Mouse (Mus musculus) cerebellum, adult 9-11 months (tissue): ENCODE results near the gene F930015N05Rik.

Experiments used
- DNase-seq: peaks from one replicate; pipeline ENCODE4 v3.0.0; 2022

F930015N05Rik gene

DNA sequence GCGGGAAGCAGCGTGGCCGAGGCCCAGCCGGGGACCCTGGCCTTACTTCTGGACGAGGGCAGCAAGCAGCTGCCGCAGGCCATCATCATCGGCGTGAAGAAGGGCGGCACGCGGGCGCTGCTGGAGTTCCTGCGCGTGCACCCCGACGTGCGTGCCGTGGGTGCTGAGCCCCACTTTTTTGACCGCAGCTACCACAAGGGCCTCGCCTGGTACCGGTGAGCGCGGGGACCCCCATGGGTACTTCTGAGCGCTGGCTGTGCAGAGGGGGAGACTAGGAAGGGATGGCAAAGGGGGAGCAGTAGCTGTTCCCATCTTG, at the start of gene F930015N05Rik:
Gene F930015N05Rik, minus strand, starts transcription at position 242 of the 316 bp plus-strand sequence.
- no peak for DNase-seq

DNA sequence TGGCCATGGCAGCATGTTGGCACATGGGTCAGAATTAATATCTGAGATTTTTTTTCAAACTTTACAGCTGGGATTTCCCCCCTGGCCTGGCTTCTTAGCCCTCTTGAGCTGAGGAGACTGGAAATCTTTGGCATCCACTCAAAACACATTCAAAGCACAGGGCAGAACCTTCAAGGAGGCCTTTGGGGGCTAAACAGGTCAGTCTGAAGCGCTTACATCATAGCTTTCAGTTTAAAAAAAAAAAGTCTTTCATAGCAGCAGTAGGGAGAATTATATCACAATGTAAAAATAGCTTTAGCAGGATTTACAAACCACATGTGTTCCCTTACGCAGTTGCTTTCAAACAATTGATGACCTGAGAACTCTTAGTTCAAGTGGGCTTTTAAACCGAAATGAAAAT, 45.0 kb upstream of the F930015N05Rik start:
- no peak for DNase-seq

DNA sequence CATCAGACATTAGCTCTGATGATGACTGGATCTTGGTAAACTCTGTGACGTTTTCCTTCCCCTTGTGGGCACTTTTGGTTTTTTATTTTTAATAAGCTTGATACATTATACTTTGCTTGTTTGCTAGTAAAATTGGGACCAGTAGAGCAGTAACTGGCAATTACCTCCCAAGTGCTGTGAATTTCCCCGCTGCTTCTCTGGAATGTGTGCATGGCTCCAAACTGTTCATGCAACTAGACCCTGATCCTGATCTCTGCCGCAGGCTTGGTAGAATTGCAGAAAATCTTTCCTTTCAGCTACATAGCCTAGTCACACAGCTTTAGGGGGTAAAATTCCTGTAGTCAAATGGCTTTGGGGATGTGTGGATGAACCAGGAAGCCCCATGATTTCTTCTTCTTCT, 37.2 kb upstream of the F930015N05Rik start:
- no peak for DNase-seq

DNA sequence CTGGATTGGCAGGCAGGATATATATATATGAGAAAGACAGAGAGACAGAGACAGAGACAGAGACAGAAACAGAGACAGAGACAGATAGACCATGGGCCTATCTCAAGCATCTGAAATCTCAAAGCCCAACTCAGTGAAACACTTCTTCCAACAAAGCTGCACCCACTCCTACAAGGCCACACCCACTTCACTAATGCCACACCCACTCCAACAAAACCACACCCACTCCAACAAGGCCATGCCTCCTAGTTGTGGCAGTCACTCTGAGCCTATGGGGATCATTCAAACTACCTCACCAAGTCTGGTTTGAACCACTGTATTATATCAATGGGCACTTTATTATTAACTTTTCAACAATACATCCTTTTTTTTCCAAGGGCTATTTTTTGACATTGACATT, 34.2 kb upstream of the F930015N05Rik start:
- no peak for DNase-seq

DNA sequence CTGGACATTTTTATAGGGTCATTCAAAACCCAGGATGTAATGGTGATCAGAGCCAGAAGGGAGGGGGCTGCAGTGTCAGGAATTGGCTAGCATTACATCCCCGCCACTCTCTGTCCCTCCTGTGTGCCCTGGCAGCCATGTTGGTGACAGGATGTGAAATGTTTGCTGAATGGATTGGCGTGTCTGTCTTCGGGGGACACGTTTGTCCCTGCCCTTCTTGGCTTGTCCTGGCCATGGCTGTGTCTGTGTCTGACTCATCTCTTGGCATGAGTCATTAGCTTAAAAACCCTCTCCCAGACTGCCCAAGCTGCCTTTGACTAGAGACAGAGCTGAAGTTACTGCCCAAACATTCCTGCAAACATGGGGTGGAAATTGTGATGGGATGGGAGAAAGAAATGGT, 32.3 kb upstream of the F930015N05Rik start:
- no peak for DNase-seq

DNA sequence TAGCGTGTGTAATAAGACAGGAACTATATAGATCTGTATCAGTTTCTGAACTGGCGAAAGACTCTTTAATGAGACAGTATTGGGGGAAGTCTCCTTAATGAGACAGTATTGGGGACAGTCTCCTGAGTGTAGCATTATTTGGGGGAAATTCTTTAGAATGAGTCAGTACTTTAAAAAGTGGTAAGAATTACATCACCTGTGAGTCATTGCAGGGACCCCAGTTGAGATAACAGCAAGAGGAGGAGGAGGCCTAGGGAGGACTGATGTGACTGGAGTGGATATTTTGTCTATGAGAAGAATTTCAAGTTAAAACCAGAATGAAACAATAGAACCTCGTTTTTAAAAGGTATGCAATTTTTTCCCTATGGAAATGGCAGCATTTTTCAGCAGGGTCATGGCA, 25.3 kb upstream of the F930015N05Rik start:
- no peak for DNase-seq

DNA sequence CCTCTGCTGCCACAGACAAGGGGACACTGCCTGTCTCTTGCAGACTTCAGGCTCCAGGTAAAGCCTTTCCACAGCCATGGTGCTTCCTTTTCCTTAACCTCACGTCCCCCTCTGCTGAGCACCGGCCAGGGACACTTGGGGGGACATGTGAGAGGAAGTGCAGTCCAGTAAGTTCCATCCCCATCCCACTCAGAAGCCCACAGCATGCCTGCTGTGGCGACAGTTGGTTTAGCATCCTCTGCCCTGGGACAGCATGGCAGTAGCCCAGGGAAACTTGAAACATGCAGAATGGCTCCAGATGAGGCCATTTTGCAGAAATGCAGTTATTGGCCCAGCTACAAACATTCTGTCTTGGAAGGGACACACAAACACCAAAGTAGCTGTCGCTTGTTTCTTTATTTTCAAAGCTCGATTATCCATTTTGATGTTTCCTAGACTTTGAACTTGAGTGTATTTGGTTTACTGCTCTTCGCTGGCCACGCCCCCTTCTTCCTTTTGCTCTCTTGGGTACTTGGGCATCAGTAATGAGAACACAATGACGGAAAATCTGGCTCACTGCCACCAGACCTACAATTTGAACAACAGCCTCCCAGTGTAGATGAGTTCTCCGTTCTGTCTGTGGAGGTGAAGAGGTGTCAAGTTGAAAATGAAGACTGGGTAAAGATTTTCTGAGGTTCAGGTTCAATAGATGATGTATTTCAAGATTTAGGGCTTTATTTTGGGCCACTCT, 12.3 kb upstream of the F930015N05Rik start:
- DNase-seq: no peak

DNA sequence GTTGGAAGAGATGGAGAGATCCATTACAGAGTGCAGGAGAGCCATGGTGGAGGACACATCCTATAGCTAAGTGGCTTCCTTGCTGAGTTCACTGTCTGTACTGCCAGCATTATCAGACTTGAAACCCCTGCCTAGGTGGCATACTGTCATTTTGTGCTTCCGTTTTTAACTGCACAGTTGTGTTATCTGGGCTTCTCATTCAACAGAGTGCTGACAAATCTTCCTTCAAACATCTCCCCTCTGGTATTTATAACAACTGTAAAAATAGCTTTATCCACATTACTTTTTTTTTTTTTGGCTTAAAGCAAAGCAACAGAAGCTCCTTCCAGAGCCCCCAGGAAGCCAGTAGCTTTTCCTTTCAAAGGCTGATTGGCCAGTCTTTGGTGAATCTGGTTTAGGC, 8.8 kb upstream of the F930015N05Rik start:
- no peak for DNase-seq

DNA sequence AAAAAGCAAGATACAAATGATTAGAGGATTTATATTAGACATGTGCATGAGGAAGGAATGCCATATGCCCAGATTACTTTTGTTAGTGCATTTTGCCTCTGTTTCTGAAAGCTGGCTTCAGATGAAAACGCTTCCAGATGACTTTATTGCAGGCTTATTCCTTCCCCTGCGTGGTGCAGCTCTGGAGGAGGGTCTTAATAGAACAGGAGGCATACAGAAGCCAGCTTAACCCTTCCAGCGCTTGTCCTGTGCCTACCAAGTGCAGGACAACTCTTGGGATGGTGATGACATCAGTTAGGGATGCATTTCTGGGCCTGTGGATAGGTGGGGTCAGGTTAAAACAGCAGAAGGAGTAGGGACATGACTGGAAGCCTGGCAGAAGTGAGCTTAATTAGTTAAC, 6.2 kb upstream of the F930015N05Rik start:
- DNase-seq: no peak

DNA sequence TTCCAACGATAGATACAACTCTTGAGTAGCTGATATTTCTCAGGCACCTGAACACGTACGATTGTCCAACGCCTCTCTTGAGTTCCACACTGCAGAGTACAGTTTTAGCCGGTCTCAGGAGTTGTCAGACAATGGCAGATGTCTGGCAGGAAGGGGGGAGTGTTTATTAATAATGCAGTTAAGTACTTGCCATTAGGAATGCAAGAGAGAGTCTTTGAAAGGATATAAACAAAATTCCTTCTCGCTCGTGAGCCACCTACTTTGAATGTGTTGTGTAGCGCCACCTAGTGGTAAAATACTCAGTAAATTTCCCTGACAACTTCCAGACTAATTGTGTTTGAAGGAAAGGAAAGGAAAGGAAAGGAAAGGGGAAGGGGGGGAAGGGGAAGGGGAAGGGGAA, 5.7 kb upstream of the F930015N05Rik start:
- no peak for DNase-seq

DNA sequence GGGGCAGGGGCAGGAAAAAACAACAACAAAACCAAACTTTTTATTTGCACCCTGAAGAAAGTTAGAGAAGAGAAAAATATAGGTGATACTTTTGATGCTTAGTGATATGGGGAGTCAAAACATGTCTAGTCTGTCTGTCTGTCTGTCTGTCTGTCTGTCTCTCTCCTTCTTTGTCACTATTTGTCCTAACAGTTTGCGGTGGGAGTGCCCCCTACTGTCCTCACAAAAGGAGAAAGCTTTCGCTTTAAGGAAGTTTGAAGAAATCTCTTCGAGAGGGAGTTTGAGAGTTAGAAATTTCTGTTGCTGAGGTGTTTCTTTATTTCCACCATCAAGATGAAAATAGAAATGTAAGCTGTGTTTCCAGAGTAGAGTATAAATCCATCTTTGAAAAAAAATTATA, 2.5 kb upstream of the F930015N05Rik start:
- no peak for DNase-seq

DNA sequence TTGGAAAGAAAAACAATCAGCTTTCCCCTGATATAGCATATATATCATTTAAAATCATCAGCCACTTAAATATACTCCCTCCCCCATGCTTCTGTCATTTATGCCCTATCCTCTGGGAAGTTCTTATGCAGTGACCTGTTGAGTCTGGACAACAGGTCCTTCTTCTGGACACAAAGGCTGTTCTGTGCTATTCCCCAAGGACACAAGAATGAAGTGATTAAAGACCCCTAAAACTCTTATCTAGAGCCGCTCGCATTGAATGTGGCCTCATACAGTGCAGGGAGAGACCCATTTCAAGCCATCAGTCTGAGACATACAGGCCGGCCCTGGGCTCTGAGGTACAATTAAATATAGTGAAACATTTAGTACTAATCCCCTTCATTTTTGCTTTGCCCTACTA, 1.3 kb upstream of the F930015N05Rik start:
- DNase-seq: no peak

DNA sequence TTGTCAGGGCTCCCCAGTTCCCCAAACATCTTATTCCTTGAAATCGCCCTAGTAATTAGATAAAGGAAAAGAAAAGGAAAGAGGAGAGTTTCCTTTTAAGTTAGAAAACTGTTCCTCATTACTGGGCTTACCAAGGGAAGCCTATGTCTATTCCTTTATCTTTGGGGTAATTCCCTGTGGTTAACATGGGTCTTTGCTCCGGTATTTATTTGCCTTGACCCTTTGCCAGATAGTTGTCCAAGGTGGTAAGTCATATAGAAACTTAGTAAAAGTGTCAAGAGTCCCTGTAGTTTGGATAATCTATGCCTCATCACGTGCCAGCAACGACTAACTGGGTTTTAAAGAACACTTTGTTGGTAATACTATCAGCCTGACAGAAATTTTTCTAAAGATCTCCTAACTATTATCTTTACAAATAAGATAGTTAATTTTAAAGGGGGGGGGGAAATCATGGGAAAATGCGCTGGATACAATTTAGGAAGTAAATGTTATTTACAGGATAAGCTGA, 392 bp upstream of the F930015N05Rik start:
- DNase-seq: no peak

DNA sequence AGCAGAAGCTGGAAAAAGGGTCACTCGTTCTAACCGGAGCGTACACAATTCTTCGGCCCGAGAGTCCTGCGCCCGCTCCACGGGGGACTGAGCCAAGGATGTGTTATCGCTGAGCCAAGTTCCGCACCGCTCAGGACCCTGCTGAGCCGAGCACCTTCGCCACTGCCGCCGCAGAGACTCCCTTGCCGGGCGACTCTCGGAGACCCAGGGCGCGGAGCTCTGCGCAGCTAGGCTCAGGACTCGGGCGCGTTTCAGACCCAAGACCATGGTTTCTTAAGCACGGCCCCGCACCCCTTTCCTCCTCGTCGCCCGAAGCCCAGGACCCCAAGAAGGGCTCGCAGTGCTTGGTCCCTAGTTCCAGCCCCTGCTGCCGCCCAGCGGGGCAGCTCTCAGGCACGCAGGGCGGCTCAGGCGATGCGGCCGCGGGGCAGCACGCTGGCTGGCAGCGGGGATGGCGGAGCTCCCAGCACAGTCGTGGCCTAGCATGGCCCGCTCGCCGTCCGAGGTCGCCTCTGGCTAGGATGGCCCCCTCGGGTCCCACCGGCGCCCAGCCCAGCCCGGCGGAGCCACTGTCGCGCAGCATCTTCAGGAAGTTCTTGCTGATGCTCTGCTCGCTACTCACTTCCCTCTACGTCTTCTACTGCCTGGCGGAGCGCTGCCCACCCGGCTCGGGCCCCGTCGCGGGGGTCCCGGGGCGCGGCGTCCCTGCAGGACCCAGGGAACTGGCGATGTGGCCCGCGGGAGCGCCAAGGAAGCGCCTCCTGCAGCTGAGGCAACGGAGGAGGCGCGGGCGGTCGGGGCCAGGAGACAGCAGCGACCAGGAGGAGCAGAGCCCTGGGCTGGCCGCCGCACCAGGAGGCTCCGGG, 674 bp downstream of the F930015N05Rik start:
- DNase-seq: no peak

DNA sequence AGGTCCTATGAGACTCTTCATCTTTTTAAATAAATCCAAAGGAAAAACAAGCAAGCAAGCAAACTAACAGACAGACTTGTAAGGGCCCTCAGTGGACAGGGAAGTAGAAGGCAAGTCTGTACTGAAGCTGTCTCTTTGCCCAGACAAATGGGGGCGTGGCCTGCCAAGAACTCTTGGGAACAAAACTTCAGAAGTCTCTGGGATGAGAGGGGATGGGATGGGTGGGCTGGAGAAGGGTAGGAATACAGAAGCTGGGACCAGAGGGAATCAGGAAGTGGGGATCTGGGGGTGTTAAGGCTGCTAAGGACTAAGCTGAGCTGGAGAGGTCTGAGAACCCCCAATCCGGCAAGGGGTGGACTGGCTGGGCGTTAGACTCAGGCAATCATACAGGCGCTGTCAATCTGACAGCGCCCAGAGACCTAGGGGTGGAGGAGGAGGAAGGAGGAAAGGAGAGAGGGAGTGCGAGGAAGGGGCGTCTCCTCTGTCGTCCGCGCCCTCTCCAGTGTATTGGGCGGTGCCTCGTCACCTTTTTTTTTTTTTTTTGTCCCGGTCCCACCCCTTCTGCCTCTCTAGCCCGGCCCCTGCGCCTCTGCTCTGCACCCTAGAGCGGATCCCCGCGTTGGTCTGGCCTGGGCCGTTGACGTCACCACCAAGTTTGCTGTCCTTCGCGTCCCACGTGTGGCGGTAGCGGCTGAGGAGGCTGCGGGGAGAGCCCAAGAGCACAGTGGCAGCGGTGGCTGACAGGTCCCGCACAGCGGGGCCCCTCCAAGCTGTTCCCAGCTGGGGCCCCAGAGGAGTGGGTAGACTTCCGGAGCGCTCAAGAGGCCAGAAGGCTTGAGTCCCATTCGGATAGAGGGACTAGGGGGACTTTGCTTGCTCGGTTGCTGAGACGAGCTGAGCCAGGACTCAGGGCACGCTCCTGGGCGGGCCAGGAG, 1.6 kb downstream of the F930015N05Rik start, which contains the start of gene Hs3st3a1:
Gene Hs3st3a1, plus strand, starts transcription at position 722 of the 935 bp plus-strand sequence.
- no peak for DNase-seq

DNA sequence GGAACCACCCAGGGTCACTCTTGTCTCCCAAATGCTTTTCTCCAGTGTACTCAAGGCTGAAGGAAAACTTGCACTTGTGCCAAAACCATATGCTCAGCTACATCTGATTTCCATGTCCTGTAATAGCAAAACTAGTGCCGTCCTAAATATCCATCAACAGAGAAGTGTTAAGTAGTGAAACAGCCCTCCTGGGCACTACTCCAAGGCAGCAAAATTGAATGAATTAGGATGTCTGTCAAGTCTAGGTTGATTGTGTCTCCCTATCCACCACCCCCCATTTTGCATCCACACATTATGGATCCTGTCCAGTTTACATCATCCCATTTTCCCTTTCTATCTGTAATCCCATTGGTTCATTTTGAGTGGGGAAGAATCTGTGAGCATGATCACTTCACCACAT, 17.5 kb downstream of the F930015N05Rik start:
- DNase-seq: no peak

DNA sequence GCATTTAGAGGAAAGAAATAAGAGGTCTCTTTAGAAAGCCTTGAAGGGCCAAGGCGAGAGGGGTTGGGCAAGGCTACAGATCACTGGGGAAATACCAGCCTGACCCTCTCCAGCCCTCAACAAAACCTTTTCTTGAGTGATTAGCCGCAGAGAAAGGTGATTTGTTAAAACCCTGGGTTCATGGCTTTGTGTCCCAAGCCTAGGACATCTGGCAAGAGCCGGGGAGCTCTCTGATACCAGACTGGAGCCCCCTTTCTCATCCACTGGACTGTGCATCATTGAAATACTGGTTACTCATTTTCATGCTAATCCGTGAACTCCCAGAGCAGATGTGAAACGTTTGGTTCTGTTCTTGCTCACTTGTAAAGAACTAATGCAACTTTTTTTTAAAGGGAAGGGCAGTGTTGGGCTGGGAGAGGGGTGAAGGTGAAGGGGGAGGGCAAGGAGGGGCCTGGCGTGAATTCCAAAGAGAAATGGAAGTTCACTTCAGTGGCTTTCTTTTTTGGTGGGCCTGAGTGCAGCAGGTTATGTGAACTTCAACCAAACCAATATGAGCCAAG, 35.8 kb downstream of the F930015N05Rik start:
- no peak for DNase-seq

DNA sequence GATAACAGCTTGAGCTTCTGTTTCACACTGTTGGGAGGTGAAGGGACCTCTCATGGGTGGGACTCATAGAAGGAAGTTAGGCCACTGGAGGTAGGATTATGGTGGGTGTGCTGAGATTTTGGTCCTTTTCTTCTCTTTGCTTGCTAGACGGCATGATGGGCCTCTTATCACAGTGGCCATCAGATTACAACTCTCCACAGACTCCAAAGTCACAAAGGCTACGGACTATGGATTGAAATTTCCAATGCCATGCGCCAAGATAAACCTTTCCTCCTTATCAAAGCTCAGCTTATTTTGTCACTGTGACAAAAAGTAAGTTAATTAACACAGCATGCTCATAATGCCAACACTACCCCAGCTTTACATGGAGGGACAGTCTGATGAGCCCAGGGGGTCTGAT, 38.8 kb downstream of the F930015N05Rik start:
- DNase-seq: no peak

DNA sequence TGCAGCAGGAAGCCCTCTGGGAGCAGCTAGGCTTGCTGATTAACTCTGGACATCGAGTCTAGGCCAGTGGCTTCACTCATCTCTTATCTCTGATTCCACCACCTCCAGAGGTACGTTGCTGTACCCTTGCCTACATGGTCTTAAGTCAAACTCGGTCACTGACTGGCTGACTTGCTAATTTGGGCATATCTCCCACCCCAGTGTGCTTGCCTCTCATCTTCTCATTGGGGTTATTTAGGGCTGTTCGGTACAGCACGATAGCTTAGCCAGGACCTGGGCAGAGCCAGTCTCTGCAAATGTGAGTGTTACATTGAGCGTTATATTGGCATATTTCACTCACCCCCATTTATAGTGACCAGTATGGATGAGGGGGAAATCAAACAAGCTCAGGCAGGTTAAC, 39.5 kb downstream of the F930015N05Rik start:
- DNase-seq: no peak

DNA sequence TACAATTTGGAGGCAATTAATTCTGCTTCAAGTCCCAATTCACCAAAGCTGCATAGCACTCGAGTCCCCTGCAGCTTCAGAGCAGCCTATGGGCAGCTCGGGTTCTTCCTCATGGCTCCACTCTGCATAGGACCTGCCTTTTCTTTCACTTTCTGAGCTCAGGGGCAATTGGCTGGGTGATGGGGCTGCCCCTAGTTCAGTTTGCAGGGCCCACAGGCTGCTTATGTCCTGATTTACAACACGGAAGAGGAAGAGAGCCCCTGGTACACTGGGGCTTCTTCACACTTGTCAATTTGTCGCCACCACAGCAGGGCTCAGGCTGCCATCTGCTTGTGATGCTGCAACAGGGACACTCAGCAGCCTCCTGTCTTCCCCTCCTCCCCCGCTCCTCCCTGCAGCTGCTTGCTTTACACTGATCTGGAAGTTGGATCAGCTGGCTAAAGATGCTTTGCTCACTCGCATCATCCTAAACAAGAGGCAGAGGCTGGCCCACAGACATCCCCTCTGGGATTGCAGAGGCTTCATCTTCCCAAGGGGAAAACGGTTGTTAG, 40.0 kb downstream of the F930015N05Rik start:
- DNase-seq: peak; percentile 2

DNA sequence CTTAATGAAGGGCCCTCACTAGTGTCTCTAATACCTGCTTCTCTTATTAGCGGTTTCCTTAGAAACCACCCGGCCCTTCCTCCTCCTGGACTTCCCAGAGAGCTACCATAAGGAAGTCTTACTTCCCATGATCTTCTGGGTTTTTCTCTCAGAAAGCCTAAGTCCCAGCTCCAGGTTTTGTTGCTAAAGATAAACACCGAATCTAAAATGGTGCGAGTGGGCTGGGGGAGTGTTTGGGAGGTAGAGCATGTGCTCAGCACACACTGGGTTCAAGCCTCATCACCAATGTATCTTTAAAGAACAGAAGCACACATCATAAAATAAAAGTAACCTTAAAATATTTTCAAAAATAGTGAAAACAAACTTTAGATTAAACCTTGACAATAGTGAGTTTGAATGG, 50.1 kb downstream of the F930015N05Rik start:
- no peak for DNase-seq
